Mouse (Mus musculus): ENCODE measurements around the gene Krt39. TPM values are rescaled to one million over a fixed set of nuclear protein-coding genes. Genes with fewer than 3 reads are reported as not detected.

The Krt39 gene
- polyA plus RNA-seq, 1 experiment from 2014 or later = 0.12 TPM

- H3K9me3 ChIP-seq (ENCODE audit: control insufficient read depth, low read length) = no peaks in the 10 kb centered on the region
- no peak for DNase-seq (ENCODE audit: low spot score)
- no peaks in the 10 kb centered on the region for H3K36me3 ChIP-seq (ENCODE audit: control insufficient read depth, insufficient read depth, low read length)
- no peak overlapping the region for H3K27ac ChIP-seq (replicated peaks; ENCODE audit: low read depth, low read length)
- ATAC-seq (ENCODE audit: insufficient number of reproducible peaks, low FRiP score, low TSS enrichment, low read depth) = no peak
- no peaks in the 10 kb centered on the region for H3K4me1 ChIP-seq (ENCODE audit: control insufficient read depth, insufficient read depth, low read length)
- H3K4me2 ChIP-seq (ENCODE audit: low read depth, severe bottlenecking) = no peak overlapping the region
- H3K4me3 ChIP-seq (ENCODE audit: low read depth, low read length) = no peak overlapping the region
- H3K27me3 ChIP-seq (ENCODE audit: control insufficient read depth, insufficient read depth, low read length) = no peaks in the 10 kb centered on the region
- H3K9ac ChIP-seq (ENCODE audit: low read length) = no peak overlapping the region
These were observed 26.8 kb upstream of the Krt39 start for GRCm38 (mm10) chr11:99547892-99548291.

DNA sequence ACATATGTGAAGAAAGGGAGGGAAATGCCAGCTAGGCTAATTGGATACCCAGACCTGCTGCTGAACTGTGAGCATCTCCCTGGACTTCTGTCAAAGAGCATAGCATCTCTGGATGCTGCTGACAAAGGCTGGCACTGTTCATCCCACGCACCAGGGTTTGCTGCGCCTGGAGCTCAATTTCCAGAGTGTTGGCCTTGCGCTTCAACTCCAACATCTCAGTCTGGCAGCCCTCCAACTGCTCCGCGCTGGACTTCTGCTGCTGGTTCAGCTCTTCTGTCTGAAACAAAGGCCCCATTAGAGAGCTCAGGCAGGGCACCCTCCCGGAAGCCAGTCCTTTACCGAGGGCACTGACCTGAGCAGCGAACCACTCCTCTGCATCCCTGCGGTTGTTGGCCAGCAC, 18.6 kb upstream of the Krt39 start:
- no peak overlapping the region for H3K4me3 ChIP-seq (ENCODE audit: low read depth, low read length)
- no peaks in the 10 kb centered on the region for H3K36me3 ChIP-seq (ENCODE audit: control insufficient read depth, insufficient read depth, low read length)
- H3K9ac ChIP-seq (ENCODE audit: low read length) = no peak overlapping the region
- DNase-seq (ENCODE audit: low spot score) = no peak
- no peaks in the 10 kb centered on the region for H3K27me3 ChIP-seq (ENCODE audit: control insufficient read depth, insufficient read depth, low read length)
- no peaks in the 10 kb centered on the region for H3K9me3 ChIP-seq (ENCODE audit: control insufficient read depth, low read length)
- H3K4me2 ChIP-seq (ENCODE audit: low read depth, severe bottlenecking) = no peak overlapping the region
- no peak overlapping the region for H3K27ac ChIP-seq (replicated peaks; ENCODE audit: low read depth, low read length)
- no peaks in the 10 kb centered on the region for H3K4me1 ChIP-seq (ENCODE audit: control insufficient read depth, insufficient read depth, low read length)
- WGBS = 90% methylated on average over 9 of the region's 9 CpGs
- no peak for ATAC-seq (ENCODE audit: insufficient number of reproducible peaks, low FRiP score, low TSS enrichment, low read depth)

- 85% methylated on average over 8 of the region's 8 CpGs for WGBS
- no peak overlapping the region for H3K9ac ChIP-seq (ENCODE audit: low read length)
- H3K36me3 ChIP-seq (ENCODE audit: control insufficient read depth, insufficient read depth, low read length) = no peaks in the 10 kb centered on the region
- ATAC-seq (ENCODE audit: insufficient number of reproducible peaks, low FRiP score, low TSS enrichment, low read depth) (no peak), DNase-seq (ENCODE audit: low spot score) (no peak)
- no peaks in the 10 kb centered on the region for H3K9me3 ChIP-seq (ENCODE audit: control insufficient read depth, low read length)
- no peak overlapping the region for H3K4me2 ChIP-seq (ENCODE audit: low read depth, severe bottlenecking)
- H3K27me3 ChIP-seq (ENCODE audit: control insufficient read depth, insufficient read depth, low read length) = no peaks in the 10 kb centered on the region
- H3K4me3 ChIP-seq (ENCODE audit: low read depth, low read length) = no peak overlapping the region
- no peaks in the 10 kb centered on the region for H3K4me1 ChIP-seq (ENCODE audit: control insufficient read depth, insufficient read depth, low read length)
- H3K27ac ChIP-seq (replicated peaks; ENCODE audit: low read depth, low read length) = no peak overlapping the region
These were observed 7.0 kb downstream of the Krt39 start for GRCm38 (mm10) chr11:99514098-99514497.

GRCm38 (mm10) chr11:99500095-99500805, 20.9 kb downstream of the Krt39 start:
- Histone ChIP-seq H3K9me3 (ENCODE audit: control insufficient read depth, low read length) (no peaks in the 10 kb centered on the region), H3K27me3 (ENCODE audit: control insufficient read depth, insufficient read depth, low read length) (no peaks in the 10 kb centered on the region), H3K36me3 (ENCODE audit: control insufficient read depth, insufficient read depth, low read length) (no peaks in the 10 kb centered on the region), H3K27ac (replicated peaks; ENCODE audit: low read depth, low read length) (no peak overlapping the region), H3K4me2 (ENCODE audit: low read depth, severe bottlenecking) (no peak overlapping the region), H3K4me1 (ENCODE audit: control insufficient read depth, insufficient read depth, low read length) (no peaks in the 10 kb centered on the region), H3K9ac (ENCODE audit: low read length) (no peak overlapping the region), H3K4me3 (ENCODE audit: low read depth, low read length) (no peak overlapping the region)
- DNase-seq (ENCODE audit: low spot score) = no peak
- ATAC-seq (ENCODE audit: insufficient number of reproducible peaks, low FRiP score, low TSS enrichment, low read depth) = no peak
- 91% methylated on average over 9 of the region's 9 CpGs for WGBS

- no peak overlapping the region for H3K27ac ChIP-seq (replicated peaks; ENCODE audit: low read depth, low read length)
- H3K36me3 ChIP-seq (ENCODE audit: control insufficient read depth, insufficient read depth, low read length) = no peaks in the 10 kb centered on the region
- ATAC-seq (ENCODE audit: insufficient number of reproducible peaks, low FRiP score, low TSS enrichment, low read depth) (no peak), DNase-seq (ENCODE audit: low spot score) (no peak)
- no peaks in the 10 kb centered on the region for H3K27me3 ChIP-seq (ENCODE audit: control insufficient read depth, insufficient read depth, low read length)
- H3K4me3 ChIP-seq (ENCODE audit: low read depth, low read length) = no peak overlapping the region
- no peak overlapping the region for H3K4me2 ChIP-seq (ENCODE audit: low read depth, severe bottlenecking)
- H3K9ac ChIP-seq (ENCODE audit: low read length) = no peak overlapping the region
- H3K4me1 ChIP-seq (ENCODE audit: control insufficient read depth, insufficient read depth, low read length) = no peaks in the 10 kb centered on the region
- WGBS = 89% methylated on average over 4 of the region's 4 CpGs
- H3K9me3 ChIP-seq (ENCODE audit: control insufficient read depth, low read length) = no peaks in the 10 kb centered on the region
These were observed 24.7 kb downstream of the Krt39 start for GRCm38 (mm10) chr11:99496460-99496859.

DNA sequence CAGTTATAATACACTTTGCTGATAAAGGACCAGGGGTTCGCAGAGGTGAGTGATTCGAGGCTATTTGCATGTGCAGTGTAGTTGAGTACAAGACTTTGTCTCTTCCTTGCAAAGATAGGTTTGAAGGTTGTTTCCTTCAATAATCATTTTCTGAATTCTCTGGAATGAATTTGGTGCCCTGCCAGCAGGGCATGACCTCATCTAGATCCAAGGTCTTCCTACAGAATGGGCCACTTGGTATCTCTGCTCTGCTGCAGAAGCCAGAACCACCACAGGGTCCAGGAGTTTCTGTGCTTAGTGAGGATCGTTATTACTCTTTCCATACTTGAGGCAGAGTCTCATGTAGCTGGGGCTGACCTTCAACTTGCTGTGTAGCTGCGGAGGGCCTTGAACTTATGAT, 26.4 kb downstream of the Krt39 start:
- no peaks in the 10 kb centered on the region for H3K27me3 ChIP-seq (ENCODE audit: control insufficient read depth, insufficient read depth, low read length)
- no peaks in the 10 kb centered on the region for H3K9me3 ChIP-seq (ENCODE audit: control insufficient read depth, low read length)
- no peak overlapping the region for H3K27ac ChIP-seq (replicated peaks; ENCODE audit: low read depth, low read length)
- ATAC-seq (ENCODE audit: insufficient number of reproducible peaks, low FRiP score, low TSS enrichment, low read depth) = no peak
- 92% methylated on average over 4 of the region's 4 CpGs for WGBS
- no peaks in the 10 kb centered on the region for H3K4me1 ChIP-seq (ENCODE audit: control insufficient read depth, insufficient read depth, low read length)
- no peak overlapping the region for H3K4me3 ChIP-seq (ENCODE audit: low read depth, low read length)
- H3K9ac ChIP-seq (ENCODE audit: low read length) = no peak overlapping the region
- DNase-seq (ENCODE audit: low spot score) = no peak
- H3K36me3 ChIP-seq (ENCODE audit: control insufficient read depth, insufficient read depth, low read length) = no peaks in the 10 kb centered on the region
- no peak overlapping the region for H3K4me2 ChIP-seq (ENCODE audit: low read depth, severe bottlenecking)

DNA sequence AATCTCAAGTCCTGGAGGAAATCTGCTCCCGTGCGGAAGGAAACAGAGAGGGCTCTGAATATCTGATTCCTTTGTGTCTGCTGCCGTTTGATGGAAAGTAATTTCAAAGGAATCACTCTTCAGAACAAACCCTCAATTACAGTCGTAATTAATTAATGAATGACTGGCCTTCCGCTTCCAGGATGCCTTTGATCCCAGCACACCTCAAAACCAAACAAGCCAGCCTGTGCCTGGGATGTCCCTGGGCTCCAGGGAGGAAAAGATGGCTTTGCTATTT, 27.6 kb downstream of the Krt39 start:
- no peaks in the 10 kb centered on the region for H3K27me3 ChIP-seq (ENCODE audit: control insufficient read depth, insufficient read depth, low read length)
- no peak overlapping the region for H3K4me2 ChIP-seq (ENCODE audit: low read depth, severe bottlenecking)
- no peaks in the 10 kb centered on the region for H3K9me3 ChIP-seq (ENCODE audit: control insufficient read depth, low read length)
- H3K4me1 ChIP-seq (ENCODE audit: control insufficient read depth, insufficient read depth, low read length) = no peaks in the 10 kb centered on the region
- H3K27ac ChIP-seq (replicated peaks; ENCODE audit: low read depth, low read length) = no peak overlapping the region
- no peak overlapping the region for H3K4me3 ChIP-seq (ENCODE audit: low read depth, low read length)
- 18% methylated on average over 5 of the region's 5 CpGs for WGBS
- no peaks in the 10 kb centered on the region for H3K36me3 ChIP-seq (ENCODE audit: control insufficient read depth, insufficient read depth, low read length)
- ATAC-seq (ENCODE audit: insufficient number of reproducible peaks, low FRiP score, low TSS enrichment, low read depth) (no peak), DNase-seq (ENCODE audit: low spot score) (no peak)
- H3K9ac ChIP-seq (ENCODE audit: low read length) = no peak overlapping the region

- no peaks in the 10 kb centered on the region for H3K27me3 ChIP-seq (ENCODE audit: control insufficient read depth, insufficient read depth, low read length)
- no peak within 1 kb of the TSS for H3K4me2 ChIP-seq (ENCODE audit: low read depth, severe bottlenecking)
- no peak within 1 kb of the TSS for H3K9ac ChIP-seq (ENCODE audit: low read length)
- ATAC-seq (ENCODE audit: insufficient number of reproducible peaks, low FRiP score, low TSS enrichment, low read depth) = no peak
- H3K27ac ChIP-seq (replicated peaks; ENCODE audit: low read depth, low read length) = no peak within 1 kb of the TSS
- H3K4me3 ChIP-seq (ENCODE audit: low read depth, low read length) = no peak within 1 kb of the TSS
- H3K36me3 ChIP-seq (ENCODE audit: control insufficient read depth, insufficient read depth, low read length) = no peaks in the 10 kb centered on the region
- 80% methylated on average over 22 of the region's 22 CpGs for WGBS
- no peaks in the 10 kb centered on the region for H3K4me1 ChIP-seq (ENCODE audit: control insufficient read depth, insufficient read depth, low read length)
- no peaks in the 10 kb centered on the region for H3K9me3 ChIP-seq (ENCODE audit: control insufficient read depth, low read length)
- no peak for DNase-seq (ENCODE audit: low spot score)
These were observed 28.2 kb downstream of the Krt39 start, which contains the start of gene Krt23 for GRCm38 (mm10) chr11:99492733-99493573. Gene Krt23, minus strand, starts transcription at chr11:99493137.

All from limb, embryonic 11.5 days (tissue).